In genomic region chr14:121414635-121415241, GRCm38 (mm10) we compare ENCODE assay signal across 21 mouse cellular contexts. TPM values are rescaled to one million over a fixed set of nuclear protein-coding genes. Genes with fewer than 3 reads are reported as not detected.
DNase-seq lines count a peak whose midpoint lies in the region; ATAC-seq lines count a peak whose summit lies in the region.
"Had no signal": no experiment of that assay in that cellular context is flagged by ENCODE, and none has a peak within 500 bp of the region (broad histone marks: within the 10 kb centered on the region; RNA-seq: fewer than 3 reads in every experiment).

No protein-coding gene starts in this region.

- no peaks in the 10 kb centered on the region for H3K27me3 ChIP-seq in heart, embryonic 16.5 days (ENCODE audit: control insufficient read depth, insufficient read depth, low read length)
- no peaks in the 10 kb centered on the region for H3K27me3 ChIP-seq in lung, embryonic 16.5 days (ENCODE audit: control insufficient read depth, insufficient read depth, low read depth, low read length)
- H3K27me3 ChIP-seq: embryonic facial prominence, embryonic 12.5 days; hindbrain, embryonic 13.5 days; kidney, embryonic 15.5 days; limb, embryonic 13.5 days; liver, embryonic 15.5 days had no signal

- no peaks in the 10 kb centered on the region for H3K4me1 ChIP-seq in heart, embryonic 16.5 days (ENCODE audit: control insufficient read depth, insufficient read depth, low read length)
- peaks cover 3% of the 10 kb centered on the region; the same call in 1 of the 2 replicates for H3K4me1 ChIP-seq in lung, embryonic 16.5 days (replicated peaks; ENCODE audit: control insufficient read depth, insufficient read depth, low read length)
- H3K4me1 ChIP-seq: embryonic facial prominence, embryonic 12.5 days; hindbrain, embryonic 13.5 days; limb, embryonic 13.5 days; liver, embryonic 15.5 days had no signal

- no peaks in the 10 kb centered on the region for H3K9me3 ChIP-seq in heart, embryonic 16.5 days (replicated peaks; ENCODE audit: control insufficient read depth, low read length)
- no peaks in the 10 kb centered on the region for H3K9me3 ChIP-seq in lung, embryonic 16.5 days (ENCODE audit: control insufficient read depth, low read length)
- H3K9me3 ChIP-seq: embryonic facial prominence, embryonic 12.5 days; hindbrain, embryonic 13.5 days; kidney, embryonic 15.5 days; limb, embryonic 13.5 days; liver, embryonic 15.5 days had no signal

- H3K36me3 ChIP-seq in heart, embryonic 16.5 days (ENCODE audit: control insufficient read depth, insufficient read depth), result no peaks in the 10 kb centered on the region
- H3K36me3 ChIP-seq in lung, embryonic 16.5 days (ENCODE audit: control insufficient read depth, insufficient read depth, low read length), result no peaks in the 10 kb centered on the region
- H3K36me3 ChIP-seq: embryonic facial prominence, embryonic 12.5 days; hindbrain, embryonic 13.5 days; kidney, embryonic 15.5 days; limb, embryonic 13.5 days; liver, embryonic 15.5 days had no signal

- H3K4me3 ChIP-seq in heart, embryonic 16.5 days (ENCODE audit: low read length), result no peak overlapping the region
- no peak overlapping the region for H3K4me3 ChIP-seq in lung, embryonic 16.5 days (ENCODE audit: low read length)
- H3K4me3 ChIP-seq: embryonic facial prominence, embryonic 12.5 days; hindbrain, embryonic 13.5 days; kidney, embryonic 15.5 days; limb, embryonic 13.5 days; liver, embryonic 15.5 days; myocyte had no signal

- no peak overlapping the region for H3K9ac ChIP-seq in heart, embryonic 16.5 days (ENCODE audit: low read length)
- H3K9ac ChIP-seq in lung, embryonic 16.5 days (ENCODE audit: low read length), result no peak overlapping the region
- H3K9ac ChIP-seq: embryonic facial prominence, embryonic 12.5 days; forebrain, postnatal 0 days; hindbrain, embryonic 13.5 days; kidney, embryonic 15.5 days; limb, embryonic 13.5 days; liver, embryonic 15.5 days had no signal

- peak; percentile 58; the same call in 1 of the 2 replicates for ATAC-seq in heart, embryonic 16.5 days (replicated peaks; ENCODE audit: extremely low read depth, insufficient read depth, low FRiP score)
- ATAC-seq in lung, embryonic 16.5 days (ENCODE audit: low read depth), result peak; percentile 92
- ATAC-seq: forebrain, postnatal 0 days; inflammation-experienced regulatory T-cells, adult 6 months had no signal

- H3K27ac ChIP-seq in heart, embryonic 16.5 days (ENCODE audit: low read length), result no peak overlapping the region
- no peak overlapping the region for H3K27ac ChIP-seq in lung, embryonic 16.5 days (ENCODE audit: low read length)
- H3K27ac ChIP-seq: embryonic facial prominence, embryonic 12.5 days; hindbrain, embryonic 13.5 days; kidney, embryonic 15.5 days; limb, embryonic 13.5 days; liver, embryonic 15.5 days had no signal

- no peak overlapping the region for H3K4me2 ChIP-seq in heart, embryonic 16.5 days (ENCODE audit: low read depth, low read length)
- no peak overlapping the region for H3K4me2 ChIP-seq in lung, embryonic 16.5 days (ENCODE audit: low read depth, low read length)
- H3K4me2 ChIP-seq: embryonic facial prominence, embryonic 12.5 days; heart, embryonic 11.5 days; hindbrain, embryonic 13.5 days; kidney, embryonic 15.5 days; limb, embryonic 13.5 days; liver, embryonic 15.5 days had no signal

- 68% methylated on average over 6 of the region's 6 CpGs for WGBS in heart, embryonic 16.5 days
- WGBS in lung, embryonic 16.5 days, result 46% methylated on average over 6 of the region's 6 CpGs

- DNase-seq in heart, adult 9 months (ENCODE audit: low spot score in 2 of 2), result no peak
- no peak for DNase-seq in lung, postnatal 14 days
- DNase-seq in fat pad, adult 2 months (ENCODE audit: extremely low read depth, low read depth, low spot score), result peak; percentile 90
- DNase-seq in thymus, postnatal 36 days, result no peak
- no peak for DNase-seq in ovary, postnatal 14 days (ENCODE audit: low spot score)
- DNase-seq: adrenal gland, adult 8-10 months; cerebellum, adult 9-11 months; forebrain, postnatal 0 days; heart, postnatal 14 days; midbrain, embryonic 14.5 days; thymus, postnatal 25 days had no signal

RNA-seq across cellular contexts. Expression of gene Stk24, which starts 34.9 kb away (rescaled TPM):
- polyA plus RNA-seq in heart, embryonic 16.5 days (2015; fragmentation: Nextera tagmentation; extraction: Ambion mirVana), result 36.6 and 38.6 TPM in 2 replicates
- polyA plus RNA-seq in lung, embryonic 16.5 days (2015; fragmentation: Nextera tagmentation; extraction: Ambion mirVana), result 33.8 and 35.9 TPM in 2 replicates
